Mouse (Mus musculus) retina, adult 2 months (tissue): ENCODE data around the gene Gtf2ird1.

ENCODE experiments used
- DNase-seq: peaks from one replicate; pipeline ENCODE4 v3.0.0-alpha.2; 2012; ENCODE audit warnings: low read depth, low spot score

Gtf2ird1 gene

DNA sequence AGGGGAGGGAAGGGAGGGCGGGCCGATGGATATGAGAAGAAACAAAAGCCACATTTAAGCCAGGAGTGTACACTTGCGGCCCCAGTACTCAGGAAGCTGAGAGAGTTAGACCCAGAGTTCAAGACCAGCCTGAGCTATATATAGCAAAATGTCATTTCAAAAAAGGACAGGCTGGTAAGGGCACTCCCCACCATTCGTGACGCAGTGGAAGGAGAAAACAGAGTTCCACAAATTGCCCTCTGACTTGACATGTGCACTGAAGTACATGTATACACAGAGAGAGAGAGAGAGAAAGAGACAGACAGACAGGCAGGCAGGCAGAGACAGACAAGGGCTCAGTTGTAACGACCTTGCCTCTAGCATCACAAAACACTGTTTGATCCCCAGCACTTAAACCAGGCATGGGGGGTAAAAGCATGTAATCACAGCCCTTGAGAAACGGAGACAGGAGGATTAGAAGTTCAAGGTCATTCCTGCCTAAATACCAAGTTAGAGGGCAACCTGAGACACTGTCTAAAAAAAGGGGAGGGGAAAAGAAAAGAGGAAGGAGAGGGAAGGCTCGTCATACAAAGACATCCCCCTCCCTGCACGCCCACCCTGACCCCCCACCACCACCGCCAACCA, 11.2 kb downstream of the Gtf2ird1 start:
- DNase-seq: no peak

DNA sequence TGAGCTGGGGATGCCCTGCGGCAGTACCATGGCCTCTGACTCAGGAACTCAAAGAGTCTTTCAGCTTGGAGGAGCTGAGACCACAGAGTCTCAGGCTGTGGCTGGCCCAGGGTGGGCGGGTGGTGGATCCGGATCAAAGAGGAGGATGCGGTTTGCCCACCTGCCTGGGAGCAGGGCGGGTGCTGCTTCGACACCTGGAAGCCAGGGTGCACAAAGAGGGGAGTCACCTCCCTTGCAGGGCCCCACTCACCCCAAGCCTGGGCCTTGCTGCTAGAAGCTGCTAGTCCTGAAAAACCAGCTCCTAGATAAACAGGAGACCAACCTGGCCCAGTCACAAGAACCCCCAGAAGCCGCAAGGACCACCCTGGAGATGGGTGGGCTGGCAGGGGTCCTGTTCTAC, 12.0 kb downstream of the Gtf2ird1 start:
- no peak for DNase-seq

DNA sequence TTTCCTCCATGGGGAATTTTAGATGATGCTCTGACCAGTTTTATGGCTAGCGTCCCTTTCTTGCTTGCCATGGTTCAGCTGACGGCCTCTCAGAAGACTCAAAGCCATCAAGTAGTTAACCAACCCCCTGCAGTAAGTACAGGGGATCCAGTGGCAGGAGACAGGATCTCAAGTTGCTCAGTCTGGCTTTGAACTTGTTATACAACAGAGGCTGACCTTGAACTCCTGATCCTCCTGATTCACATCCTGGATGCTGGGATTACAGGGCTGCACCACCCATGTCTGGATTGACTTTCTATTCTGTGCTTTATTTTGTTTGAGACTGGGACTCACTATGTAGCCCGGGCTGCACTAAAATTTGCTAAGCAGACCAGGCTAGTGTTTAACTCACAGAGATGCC, 14.4 kb downstream of the Gtf2ird1 start:
- no peak for DNase-seq

DNA sequence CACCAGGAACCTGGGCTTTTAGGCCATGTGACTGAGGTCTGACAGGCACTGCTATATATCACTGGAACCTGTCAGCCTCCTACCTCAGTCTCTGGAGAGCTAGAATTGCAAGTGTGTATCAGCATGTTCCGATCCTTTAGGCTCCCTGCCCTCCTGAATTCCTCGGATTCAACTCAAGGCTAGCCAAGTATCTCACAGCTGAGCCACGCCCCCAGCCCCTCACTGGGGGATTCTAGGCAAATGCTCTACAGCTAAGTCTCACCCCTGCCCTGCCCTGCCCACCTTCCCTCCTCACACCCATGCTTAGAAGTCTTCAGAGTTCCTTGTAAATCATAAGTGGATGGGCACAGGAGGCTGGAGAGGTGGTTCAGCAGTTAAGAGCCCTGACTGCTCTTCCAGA, 15.4 kb downstream of the Gtf2ird1 start:
- DNase-seq: no peak

DNA sequence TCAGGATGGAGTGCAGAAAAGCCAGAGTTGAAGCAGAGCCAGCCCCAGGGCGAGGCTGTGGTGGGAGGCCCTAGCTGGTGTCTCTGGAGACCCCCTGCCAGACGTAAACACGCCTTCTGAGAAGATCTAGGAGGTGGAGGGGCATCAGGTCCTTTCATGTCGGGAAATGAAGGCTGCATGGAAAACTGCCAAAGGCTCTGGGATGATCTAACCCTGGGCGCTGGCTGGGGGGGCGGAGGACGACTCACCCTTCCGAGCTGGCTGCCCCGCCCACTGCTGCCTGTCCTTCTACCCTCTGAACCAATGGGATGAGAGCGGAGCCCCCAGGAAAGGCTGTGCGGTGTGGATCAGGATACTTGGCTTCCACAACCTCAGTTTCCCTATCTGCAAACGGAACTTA, 16.4 kb downstream of the Gtf2ird1 start:
- DNase-seq: no peak

DNA sequence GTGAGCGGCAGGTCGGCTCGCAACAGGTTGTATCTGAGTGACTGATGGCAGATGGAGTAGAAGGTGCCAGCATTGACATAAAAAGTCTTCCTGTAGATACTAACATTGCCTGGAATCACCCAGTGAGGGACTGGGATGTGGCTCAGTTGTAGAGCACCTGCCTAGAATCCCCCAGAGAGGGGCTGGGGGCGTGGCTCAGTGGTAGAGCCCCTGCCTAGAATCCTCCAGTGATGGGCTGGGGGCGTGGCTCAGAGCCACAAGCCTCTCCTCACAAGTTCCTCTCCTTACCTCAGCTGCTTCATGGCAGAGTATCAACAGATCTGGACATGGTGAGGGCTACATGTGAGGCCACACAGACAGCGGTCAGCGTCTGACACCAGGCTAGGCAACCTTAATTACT, 17.0 kb downstream of the Gtf2ird1 start:
- no peak for DNase-seq

DNA sequence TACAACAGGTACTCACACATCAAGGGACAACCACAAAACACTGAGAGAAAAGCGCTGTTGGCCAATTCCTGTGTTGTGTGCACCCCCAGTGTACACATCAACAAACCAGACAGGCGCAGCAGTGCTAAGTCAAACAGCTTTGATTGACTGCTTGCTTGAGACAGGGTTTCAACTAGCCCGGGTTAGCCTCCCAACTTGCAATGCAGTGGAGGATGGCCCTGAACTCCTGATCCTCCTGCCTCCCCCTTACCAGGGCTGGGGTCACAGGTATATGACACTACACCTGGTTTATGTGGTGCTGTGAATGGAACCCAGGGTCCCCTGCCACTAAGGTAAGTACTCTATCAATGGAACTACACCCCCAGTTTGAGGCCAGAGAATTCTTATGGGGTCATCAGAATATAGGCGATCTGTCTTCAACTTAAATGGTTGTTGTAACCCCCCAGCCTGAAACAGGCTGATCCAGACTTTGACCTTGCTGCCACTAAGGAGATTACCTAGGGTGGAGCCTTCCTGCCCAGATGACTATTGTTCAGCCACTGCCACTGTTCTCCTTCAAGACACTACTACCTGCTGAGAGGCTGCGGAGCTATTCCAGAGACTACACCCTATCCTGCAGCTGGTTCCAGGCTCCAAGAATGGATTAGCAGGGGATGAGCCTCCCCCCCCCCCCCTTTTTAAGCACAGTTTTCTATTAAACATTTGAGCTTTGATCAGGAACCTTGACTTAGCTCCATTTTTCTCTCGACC, 17.7 kb downstream of the Gtf2ird1 start:
- DNase-seq: no peak

DNA sequence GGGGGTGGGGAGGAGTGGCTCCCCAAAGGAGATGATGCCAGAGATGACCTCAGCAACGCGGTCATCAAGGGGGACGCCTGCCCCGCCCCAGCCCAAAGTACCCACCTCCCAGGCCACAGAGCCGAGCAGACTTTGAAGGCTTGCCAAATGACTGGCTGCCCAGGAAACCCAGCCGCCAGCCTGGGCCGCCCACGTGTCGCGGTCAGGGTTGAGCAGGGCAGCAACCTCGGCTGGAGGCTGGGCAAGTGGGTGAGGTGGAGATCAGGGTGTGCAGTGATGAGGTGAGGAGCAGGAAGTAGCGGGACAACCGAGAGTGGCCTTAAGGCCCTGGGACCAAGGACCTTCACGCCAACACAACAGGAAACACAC, 19.1 kb downstream of the Gtf2ird1 start:
- DNase-seq: no peak

DNA sequence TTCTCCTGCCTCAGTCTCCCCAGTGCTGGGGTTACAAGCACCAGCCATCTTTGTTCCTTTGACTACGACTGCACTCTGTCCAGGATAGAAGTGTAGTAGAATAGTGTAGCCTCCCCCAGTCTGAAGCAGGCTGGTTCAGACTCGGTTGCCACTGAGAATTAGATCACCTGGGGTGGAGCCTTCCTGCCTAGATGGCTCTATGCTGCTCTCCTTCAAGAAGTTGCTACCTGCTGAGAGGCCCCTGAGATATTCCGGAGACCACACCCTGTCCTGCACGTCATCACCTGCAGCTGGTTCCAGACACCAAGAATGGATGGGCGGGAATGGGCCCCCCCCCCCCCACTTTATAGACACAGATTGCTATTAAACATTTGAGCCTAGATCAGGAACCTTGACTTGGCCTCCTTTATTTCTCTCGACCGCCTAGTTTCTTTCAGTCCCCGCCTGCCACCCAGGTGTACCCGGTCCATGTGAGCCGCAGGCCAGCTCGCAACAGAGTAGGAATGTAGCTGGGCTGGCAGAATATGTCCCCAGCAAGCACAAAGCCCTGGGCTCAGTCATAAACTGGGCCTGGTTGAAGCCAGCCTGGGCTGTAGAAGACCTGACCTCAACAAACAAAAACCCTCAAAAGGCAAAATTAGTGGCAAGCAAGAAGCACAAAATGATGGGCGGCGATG, 19.6 kb downstream of the Gtf2ird1 start:
- no peak for DNase-seq

DNA sequence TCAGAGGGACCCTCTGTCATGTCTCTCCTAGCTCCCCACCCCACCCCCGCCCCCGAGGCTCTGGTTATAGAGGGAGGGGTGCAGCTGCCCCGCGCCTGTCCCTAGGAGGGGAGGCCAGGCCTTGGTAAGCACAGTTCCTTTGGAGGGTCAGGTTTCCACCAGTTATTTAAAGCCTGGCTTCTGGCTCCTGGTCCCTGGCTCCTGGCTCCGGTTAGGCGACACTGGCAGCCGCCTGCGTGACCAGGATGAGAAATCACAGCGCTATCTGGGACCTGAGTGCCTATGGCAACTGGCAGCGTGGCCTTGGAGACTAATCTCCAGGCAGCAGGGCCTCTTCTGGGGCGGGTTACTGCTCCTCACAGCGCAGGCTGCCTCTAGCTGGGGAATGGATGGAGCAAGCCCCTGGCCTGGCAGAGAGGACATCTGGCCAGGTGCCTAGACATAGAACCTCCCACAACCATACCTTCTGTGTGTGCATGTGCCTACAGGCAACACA, 20.6 kb downstream of the Gtf2ird1 start:
- no peak for DNase-seq

DNA sequence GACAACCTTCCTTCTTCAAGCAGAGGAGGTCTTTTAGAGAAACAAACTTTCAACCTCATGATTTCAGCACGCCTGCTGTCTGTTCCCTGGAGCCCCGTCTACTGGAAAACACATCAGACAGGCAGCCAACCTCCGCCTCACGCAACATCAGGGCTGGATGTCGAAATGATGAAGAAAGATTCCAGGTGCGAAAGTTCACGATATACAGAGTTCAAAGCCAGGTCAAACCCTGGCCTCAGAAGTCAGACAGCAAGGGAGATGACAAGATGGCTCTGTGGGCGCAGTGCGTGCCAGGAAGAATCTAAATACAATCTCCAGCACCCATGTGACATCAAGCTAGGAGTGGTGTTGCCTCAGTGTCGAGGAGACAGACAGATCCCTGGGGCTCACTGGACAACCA, 23.4 kb downstream of the Gtf2ird1 start:
- DNase-seq: no peak

DNA sequence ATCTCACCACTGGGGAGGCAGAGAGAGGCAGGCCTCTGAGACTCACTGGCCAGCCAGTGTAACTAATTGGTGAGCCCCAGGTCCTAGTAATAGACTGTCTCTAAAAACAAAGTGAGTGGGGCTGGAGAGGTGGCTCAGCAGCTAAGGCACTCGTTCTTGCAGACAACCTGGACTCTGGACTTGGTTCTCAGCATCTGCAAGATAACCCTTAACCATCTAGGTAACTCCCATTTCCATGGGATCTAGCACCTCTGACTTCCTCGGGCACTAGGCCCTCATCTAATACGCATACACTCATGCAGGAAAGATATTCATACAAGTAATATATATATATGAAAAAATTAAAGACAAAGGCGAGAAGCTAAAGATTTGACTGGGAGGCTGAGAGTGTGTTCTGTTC, 26.4 kb downstream of the Gtf2ird1 start:
- DNase-seq: no peak

DNA sequence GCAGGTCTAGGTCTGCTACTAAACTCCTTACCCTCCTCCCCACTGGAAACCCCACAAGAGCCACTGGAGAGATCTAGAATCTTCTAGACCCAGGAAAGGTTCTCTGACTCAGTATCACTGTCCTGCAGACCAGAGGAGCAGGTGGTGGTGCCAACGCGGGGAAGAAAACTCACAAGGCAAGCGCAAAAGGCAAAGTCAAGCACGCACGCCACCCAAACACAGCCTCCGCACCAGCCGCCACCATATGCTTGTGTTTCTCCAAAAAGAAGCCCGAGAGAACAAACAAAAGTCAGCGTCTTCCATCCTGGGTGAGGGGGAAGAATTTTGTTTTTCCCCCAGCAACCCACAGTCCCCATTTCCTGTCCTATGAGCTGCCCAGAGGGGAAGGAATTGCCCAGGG, 28.9 kb downstream of the Gtf2ird1 start:
- DNase-seq: no peak

DNA sequence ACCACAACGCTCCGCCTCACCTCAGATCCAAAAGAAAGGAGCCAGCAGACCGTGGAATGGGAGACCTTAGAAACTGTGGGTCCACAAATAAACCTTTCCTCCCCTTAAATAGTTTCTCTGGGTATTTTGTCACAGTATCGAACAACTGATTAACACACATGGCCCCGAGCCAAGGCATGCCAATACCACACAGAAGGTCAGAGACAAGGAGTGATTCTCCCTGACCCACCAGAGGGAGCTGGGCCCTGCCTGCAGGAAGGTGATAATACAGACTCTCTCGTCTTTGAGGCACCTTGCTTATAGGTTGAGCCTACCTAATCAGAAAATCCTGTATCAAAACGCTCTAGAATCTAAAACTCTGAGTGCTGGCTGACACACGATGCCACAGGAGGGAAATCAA, 30.9 kb downstream of the Gtf2ird1 start:
- no peak for DNase-seq

DNA sequence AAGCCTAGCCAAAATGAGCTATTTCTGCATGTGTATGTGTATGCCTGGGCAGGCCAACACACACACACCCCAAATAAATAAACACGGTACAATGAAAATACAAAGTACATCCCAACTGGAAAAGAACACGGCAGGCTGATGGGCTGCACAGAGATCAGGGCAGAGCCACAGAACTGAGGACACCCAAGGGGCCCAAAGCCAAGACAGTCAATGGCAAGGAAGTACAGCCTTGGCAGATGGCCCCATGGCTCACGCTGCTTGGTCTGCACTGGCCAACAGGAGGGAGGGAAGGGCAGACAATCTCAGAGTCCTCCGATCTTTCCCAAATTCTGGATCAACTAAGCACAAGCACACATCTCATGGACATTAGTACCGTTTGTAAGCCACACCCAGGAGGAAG, 32.6 kb downstream of the Gtf2ird1 start:
- DNase-seq: no peak

DNA sequence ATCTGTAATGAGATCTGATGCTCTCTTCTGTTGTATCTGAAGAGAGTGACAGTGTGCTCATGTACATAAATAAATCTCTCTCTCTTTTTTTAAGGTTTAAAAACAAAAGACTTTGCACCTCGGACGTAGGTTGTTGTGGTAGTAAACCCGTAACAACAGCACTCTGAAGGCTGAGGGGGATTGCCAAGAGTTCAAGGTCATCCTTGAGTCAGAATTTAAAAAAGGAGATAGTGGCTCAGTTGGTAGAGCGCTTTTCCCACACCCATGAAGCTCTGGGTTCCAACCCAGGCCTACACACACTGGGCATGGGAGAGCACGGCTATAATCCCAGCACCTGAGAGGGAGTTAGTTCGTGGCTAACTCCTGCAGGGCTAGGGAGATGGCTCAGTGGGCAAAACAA, 33.1 kb downstream of the Gtf2ird1 start:
- DNase-seq: no peak

DNA sequence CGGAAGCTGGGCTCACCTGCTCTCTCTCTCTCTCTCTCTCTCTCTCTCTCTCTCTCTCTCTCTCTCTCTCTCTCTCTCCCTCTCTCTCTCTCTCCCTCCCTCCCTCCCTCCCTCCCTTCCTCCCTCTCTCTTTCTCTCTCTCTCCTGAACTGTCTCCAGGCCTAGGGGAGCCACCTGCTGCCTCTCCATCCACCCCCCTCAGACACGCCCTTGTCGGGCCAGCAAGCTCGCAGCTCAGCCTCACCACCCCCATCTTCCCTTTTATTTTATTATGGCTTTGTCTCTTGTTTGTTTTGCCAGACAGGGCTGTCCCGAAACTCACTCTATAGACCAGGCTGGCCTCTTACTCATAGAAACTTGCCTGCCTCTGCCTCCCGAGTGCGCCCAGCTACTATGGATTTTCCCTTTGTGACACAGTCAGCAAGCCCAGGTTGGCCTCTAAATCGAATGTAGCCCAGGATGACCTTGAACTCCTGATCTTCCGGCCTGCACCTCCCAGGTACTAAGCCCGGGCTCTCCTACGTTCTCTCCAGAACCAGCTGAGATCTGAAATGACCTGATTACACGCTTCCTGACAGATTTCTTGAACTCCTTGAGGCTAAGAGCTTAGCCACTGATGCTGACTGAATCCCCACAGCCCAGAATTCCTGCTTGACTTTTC, 34.1 kb downstream of the Gtf2ird1 start:
- no peak for DNase-seq

DNA sequence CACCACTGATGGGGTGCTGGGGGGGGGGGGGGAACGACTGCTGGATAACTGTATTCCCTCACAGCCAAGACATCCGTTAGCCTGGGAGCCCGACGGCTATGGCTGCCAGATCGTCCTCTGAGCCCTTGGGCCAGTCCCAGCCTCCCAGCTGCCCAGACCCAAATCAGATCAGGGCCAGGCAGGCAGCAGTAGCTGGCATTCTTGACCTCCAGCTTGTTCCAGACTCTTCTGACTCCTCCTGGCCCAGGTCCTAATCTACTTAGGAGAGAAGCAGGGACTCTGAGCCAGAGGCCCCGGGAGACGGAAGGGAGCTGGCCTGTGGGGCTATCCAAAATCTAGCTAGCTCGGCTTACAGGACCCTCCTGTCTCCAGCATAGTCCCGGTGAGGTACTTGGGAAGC, 35.5 kb downstream of the Gtf2ird1 start:
- DNase-seq: no peak

DNA sequence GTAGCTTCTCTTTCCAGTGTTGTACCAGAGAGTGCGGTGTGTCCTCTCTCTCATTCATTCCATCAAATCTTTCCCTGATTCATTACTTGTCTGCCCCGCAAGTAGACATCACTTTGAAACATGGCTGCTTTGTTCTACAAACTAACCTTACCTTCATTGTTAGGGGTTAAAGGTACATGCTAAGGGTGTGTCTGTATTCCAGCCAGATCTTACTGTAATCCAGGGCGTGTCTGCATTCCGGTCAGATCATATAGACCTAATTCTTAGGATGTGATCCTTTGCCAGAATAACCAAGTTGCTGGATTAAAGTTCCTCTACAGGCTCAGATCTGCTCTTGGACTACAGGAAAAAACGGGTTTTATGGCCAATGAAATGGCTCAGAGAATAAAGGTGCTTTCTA, 36.8 kb downstream of the Gtf2ird1 start:
- DNase-seq: no peak

DNA sequence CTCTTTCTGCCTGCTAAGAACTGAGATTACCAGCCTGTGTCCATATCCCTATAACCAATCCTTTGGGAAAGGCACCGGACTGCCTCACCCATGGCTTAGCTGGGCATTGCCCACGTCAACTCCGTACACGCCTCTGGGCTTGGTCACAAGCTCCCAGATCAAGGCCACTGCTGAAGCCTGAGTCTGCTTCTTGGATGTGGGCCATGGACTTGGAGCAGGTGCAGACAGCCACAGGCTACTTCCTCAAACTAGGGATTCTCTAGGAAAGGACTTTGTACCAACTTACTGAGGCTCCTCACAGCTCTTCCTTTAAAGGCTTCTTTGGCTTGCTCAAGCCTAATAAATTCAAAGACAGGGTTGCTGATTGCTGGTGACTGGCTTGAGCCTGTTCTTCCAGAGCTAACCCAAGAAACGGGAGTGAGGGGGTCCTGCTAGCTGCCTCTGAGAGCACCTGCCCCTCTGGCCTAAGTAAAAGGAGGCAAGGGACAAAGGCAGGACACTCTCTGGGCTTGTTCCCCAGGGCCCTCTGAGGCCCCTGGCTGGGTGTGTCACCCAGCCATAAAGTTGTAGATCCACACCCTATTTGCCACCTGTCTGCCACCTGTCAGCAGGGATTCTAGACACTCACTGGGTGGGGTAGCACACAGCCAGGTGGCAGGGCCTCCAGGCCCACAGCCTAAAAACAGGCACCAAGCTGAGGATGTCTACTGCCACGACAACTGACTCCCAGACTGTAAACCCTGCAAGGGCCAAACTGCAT, 38.0 kb downstream of the Gtf2ird1 start:
- DNase-seq: no peak

DNA sequence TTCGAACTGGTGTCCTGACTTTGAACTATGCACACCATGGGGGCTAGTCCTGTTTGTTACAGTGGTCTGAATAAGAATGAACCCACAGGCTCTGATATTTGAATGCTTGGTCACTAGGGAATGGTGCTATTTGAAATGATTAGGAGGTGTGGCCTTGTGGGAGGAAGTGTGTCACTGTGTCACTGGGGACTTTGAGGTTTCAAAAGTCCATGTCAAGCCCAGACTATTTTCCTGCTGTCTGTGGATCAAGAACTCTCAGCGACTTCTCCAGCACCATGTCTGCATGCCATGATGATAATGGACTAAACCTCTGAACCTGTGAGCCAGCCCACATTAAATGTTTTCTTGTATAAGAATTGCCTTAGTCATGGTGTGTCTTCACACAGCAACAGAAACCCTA, 44.2 kb downstream of the Gtf2ird1 start:
- DNase-seq: no peak
